Mouse (Mus musculus) C3H10T1/2 (cell line): ENCODE results near the gene Mrpl1. TPM values are rescaled to one million over a fixed set of nuclear protein-coding genes. Genes with fewer than 3 reads are reported as not detected.

Source experiments
- polyA plus RNA-seq, 2 experiments: library from polyadenylated mRNA; unstranded; fragments of >200 nt; fragmentation: generic; extraction: Trizol; gene quantifications; one replicate each; pipeline ENCODE4 v1.2.1; 2012; ENCODE audit warnings: missing spikeins in 2 of 2

Gene Mrpl1
- 1 to 10 TPM in 1 of 2 experiments, under 1 TPM in 1; 0.32 to 3.5 TPM for polyA plus RNA-seq

GRCm38 (mm10) chr5:96209459-96209858 is at the start of gene Mrpl1:
Gene Mrpl1, plus strand, starts transcription at chr5:96209493.

DNA sequence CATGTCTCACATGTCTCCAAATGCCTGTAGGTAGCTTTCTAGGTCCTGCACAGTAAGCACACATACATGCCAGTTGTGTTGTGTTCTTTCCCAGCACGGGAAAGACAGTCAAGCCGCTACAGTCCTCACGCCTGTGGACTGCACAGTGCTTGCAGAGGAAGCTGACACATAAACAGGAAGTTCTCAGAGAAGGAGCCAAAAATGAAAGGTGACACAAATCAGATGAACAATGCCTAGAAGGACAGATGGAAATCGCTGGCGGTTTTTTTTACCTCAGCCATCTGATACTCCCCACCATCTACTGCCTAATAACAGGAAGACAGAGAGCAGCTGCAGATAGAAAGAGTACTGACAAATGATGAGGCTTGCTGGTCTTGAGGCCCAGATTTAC is 45.3 kb upstream of the Mrpl1 start, which contains the start of gene Cnot6l:
TSS of gene Cnot6l (minus strand) at position 151 of the 391 bp plus-strand sequence.

Other genes with a start within 250 kb of the Mrpl1 start
- gene Cnot6l, start 45.3 kb upstream of the Mrpl1 start, polyA plus RNA-seq, result 1 to 10 TPM in 1 of 2 experiments, under 1 TPM in 1; 0.23 to 4.1 TPM
- under 1 TPM; 0.02 to 0.07 TPM for gene Fras1, start 164.5 kb downstream of the Mrpl1 start, polyA plus RNA-seq